Mouse (Mus musculus): ENCODE results near the gene Hmbs. TPM values are rescaled to one million over a fixed set of nuclear protein-coding genes. Genes with fewer than 3 reads are reported as not detected.

Hmbs gene
- total RNA-seq, 4 experiments from 2014 or later = 20.2 to 26.9 (median 25.3) TPM

- DNase-seq (ENCODE audit: low spot score in 2 of 2) = no peak
Observed at GRCm38 (mm10) chr9:44292490-44292889, 51.5 kb downstream of the Hmbs start.

GRCm38 (mm10) chr9:44288959-44289291 lies 55.1 kb downstream of the Hmbs start:
- no peak for DNase-seq (ENCODE audit: low spot score in 2 of 2)

GRCm38 (mm10) chr9:44288076-44288958 lies 55.7 kb downstream of the Hmbs start, which contains the start of gene Abcg4:
Gene Abcg4 (minus strand): TSS chr9:44288615.
- peak in 1 of 2 experiments; percentile 53 for DNase-seq (ENCODE audit: low spot score in 2 of 2)

- no peak for DNase-seq (ENCODE audit: low spot score in 2 of 2)
Observed at GRCm38 (mm10) chr9:44287401-44288075, 56.5 kb downstream of the Hmbs start.

- no peak for DNase-seq (ENCODE audit: low spot score in 2 of 2)
Observed at GRCm38 (mm10) chr9:44287003-44287400, 57.0 kb downstream of the Hmbs start.

Small RNAs within 50 kb of the gene (microRNA-seq; reads per million reads assigned to microRNA genes)
- 0 reads per million in 2 experiments for gene Gm44335

Other genes starting within 250 kb of the Hmbs start
- 1 to 10 TPM in 2 of 4 experiments, under 1 TPM in 2; 0.33 to 1.4 (median 0.95) TPM for gene Mfrp, start 242.5 kb downstream of the Hmbs start, total RNA-seq (2022)
- 10 to 100 TPM; 14.6 to 23.4 (median 18.8) TPM for gene C1qtnf5, start 237.0 kb downstream of the Hmbs start, total RNA-seq (2022)
- gene Gm49380, start 230.7 kb downstream of the Hmbs start, total RNA-seq (2022) = 1 to 10 TPM in 1 of 4 experiments, under 1 TPM in 3; 0.43 to 1.1 (median 0.58) TPM
- gene Rnf26, start 230.7 kb downstream of the Hmbs start, total RNA-seq (2022) = 10 to 100 TPM; 27.2 to 31.7 (median 28.4) TPM
- gene Mcam, start 209.8 kb downstream of the Hmbs start, total RNA-seq (2022) = 10 to 100 TPM; 13.3 to 16.8 (median 14.8) TPM
- 10 to 100 TPM; 58.7 to 75.3 (median 65.0) TPM for gene Cbl, start 110.2 kb downstream of the Hmbs start, total RNA-seq (2022)
- gene Ccdc153, start 103.6 kb downstream of the Hmbs start, total RNA-seq (2022) = 10 to 100 TPM in 1 of 4 experiments, 1 to 10 TPM in 3; 2.4 to 10.2 (median 4.0) TPM
- gene Pdzd3, start 92.8 kb downstream of the Hmbs start, total RNA-seq (2022) = 1 to 10 TPM in 3 of 4 experiments, under 1 TPM in 1; 0.49 to 2.0 (median 1.1) TPM
- 10 to 100 TPM in 3 of 4 experiments, 1 to 10 TPM in 1; 8.7 to 13.1 (median 10.5) TPM for gene Nlrx1, start 75.6 kb downstream of the Hmbs start, total RNA-seq (2022)
- 10 to 100 TPM; 69.2 to 77.6 (median 71.1) TPM for gene Abcg4, start 55.6 kb downstream of the Hmbs start, total RNA-seq (2022)
- gene Hinfp, start 38.6 kb downstream of the Hmbs start, total RNA-seq (2022) = 10 to 100 TPM; 32.0 to 40.3 (median 38.4) TPM
- 100 to 1,000 TPM; 177 to 228 (median 205) TPM for gene C2cd2l, start 23.9 kb downstream of the Hmbs start, total RNA-seq (2022)
- 10 to 100 TPM; 15.1 to 19.7 (median 16.1) TPM for gene Dpagt1, start 18.2 kb downstream of the Hmbs start, total RNA-seq (2022)
- gene H2afx, start 9.5 kb downstream of the Hmbs start, total RNA-seq (2022) = 10 to 100 TPM; 40.3 to 44.3 (median 41.6) TPM
- gene Vps11, start 17.4 kb upstream of the Hmbs start, total RNA-seq (2022) = 10 to 100 TPM; 56.4 to 64.6 (median 60.9) TPM
- gene Hyou1, start 35.3 kb upstream of the Hmbs start, total RNA-seq (2022) = 100 to 1,000 TPM in 3 of 4 experiments, 10 to 100 TPM in 1; 96.8 to 147 (median 121) TPM
- 10 to 100 TPM; 24.0 to 29.5 (median 28.1) TPM for gene Slc37a4, start 52.6 kb upstream of the Hmbs start, total RNA-seq (2022)
- gene Rps25, start 62.9 kb upstream of the Hmbs start, total RNA-seq (2022) = 100 to 1,000 TPM; 739 to 859 (median 825) TPM
- gene Trappc4, start 63.4 kb upstream of the Hmbs start, total RNA-seq (2022) = 10 to 100 TPM; 63.7 to 73.0 (median 68.9) TPM
- 10 to 100 TPM; 21.1 to 24.9 (median 23.4) TPM for gene Ccdc84, start 74.3 kb upstream of the Hmbs start, total RNA-seq (2022)
- not detected for gene Foxr1, start 96.9 kb upstream of the Hmbs start, total RNA-seq (2022)
- gene Upk2, start 110.7 kb upstream of the Hmbs start, total RNA-seq (2022) = not detected
- 10 to 100 TPM; 61.8 to 68.3 (median 64.9) TPM for gene Bcl9l, start 138.6 kb upstream of the Hmbs start, total RNA-seq (2022)
- gene Cxcr5, start 217.6 kb upstream of the Hmbs start, total RNA-seq (2022) = not detected